Mouse (Mus musculus): ENCODE measurements around the gene Eif3l. TPM values are rescaled to one million over a fixed set of nuclear protein-coding genes. Genes with fewer than 3 reads are reported as not detected.
A peak's percentile ranks its signal among the peaks of the same experiment; 100 is the strongest.

Eif3l gene
- polyA plus RNA-seq, 1 experiment = 189 TPM

GRCm38 (mm10) chr15:79129311-79129710 is 54.3 kb downstream of the Eif3l start:
- TF ChIP-seq CTCF (IDR thresholded peaks at IDR 0.05; ENCODE audit: borderline replicate concordance, extremely low read depth, insufficient read depth, insufficient read length) (no peak), POLR2A (IDR thresholded peaks at IDR 0.05; ENCODE audit: borderline replicate concordance, extremely low read depth, insufficient read depth, insufficient read length, poor library complexity, severe bottlenecking) (no peak)
- no peak for DNase-seq (ENCODE audit: low read depth)

GRCm38 (mm10) chr15:79130782-79131181 is 55.8 kb downstream of the Eif3l start:
- TF ChIP-seq CTCF (IDR thresholded peaks at IDR 0.05; ENCODE audit: borderline replicate concordance, extremely low read depth, insufficient read depth, insufficient read length) = no peak
- no peak for TF ChIP-seq POLR2A (IDR thresholded peaks at IDR 0.05; ENCODE audit: borderline replicate concordance, extremely low read depth, insufficient read depth, insufficient read length, poor library complexity, severe bottlenecking)
- DNase-seq (ENCODE audit: low read depth) = no peak

- DNase-seq (ENCODE audit: low read depth) = no peak
- TF ChIP-seq POLR2A (IDR thresholded peaks at IDR 0.05; ENCODE audit: borderline replicate concordance, extremely low read depth, insufficient read depth, insufficient read length, poor library complexity, severe bottlenecking) (no peak), CTCF (IDR thresholded peaks at IDR 0.05; ENCODE audit: borderline replicate concordance, extremely low read depth, insufficient read depth, insufficient read length) (no peak)
These were observed 56.5 kb downstream of the Eif3l start for GRCm38 (mm10) chr15:79131442-79131841.

GRCm38 (mm10) chr15:79133191-79133661 is 58.2 kb downstream of the Eif3l start:
- no peak for DNase-seq (ENCODE audit: low read depth)
- no peak for TF ChIP-seq CTCF (IDR thresholded peaks at IDR 0.05; ENCODE audit: borderline replicate concordance, extremely low read depth, insufficient read depth, insufficient read length)
- TF ChIP-seq POLR2A (IDR thresholded peaks at IDR 0.05; ENCODE audit: borderline replicate concordance, extremely low read depth, insufficient read depth, insufficient read length, poor library complexity, severe bottlenecking) = no peak

- DNase-seq (ENCODE audit: low read depth) = no peak
- TF ChIP-seq POLR2A (IDR thresholded peaks at IDR 0.05; ENCODE audit: borderline replicate concordance, extremely low read depth, insufficient read depth, insufficient read length, poor library complexity, severe bottlenecking) = no peak
- no peak for TF ChIP-seq CTCF (IDR thresholded peaks at IDR 0.05; ENCODE audit: borderline replicate concordance, extremely low read depth, insufficient read depth, insufficient read length)
These were observed 59.7 kb downstream of the Eif3l start for GRCm38 (mm10) chr15:79134496-79135270.

- DNase-seq (ENCODE audit: low read depth) = no peak
- no peak for TF ChIP-seq POLR2A (IDR thresholded peaks at IDR 0.05; ENCODE audit: borderline replicate concordance, extremely low read depth, insufficient read depth, insufficient read length, poor library complexity, severe bottlenecking)
- no peak for TF ChIP-seq CTCF (IDR thresholded peaks at IDR 0.05; ENCODE audit: borderline replicate concordance, extremely low read depth, insufficient read depth, insufficient read length)
These were observed 60.4 kb downstream of the Eif3l start for GRCm38 (mm10) chr15:79135332-79135731.

- no peak for DNase-seq (ENCODE audit: low read depth)
- TF ChIP-seq POLR2A (IDR thresholded peaks at IDR 0.05; ENCODE audit: borderline replicate concordance, extremely low read depth, insufficient read depth, insufficient read length, poor library complexity, severe bottlenecking) (no peak), CTCF (IDR thresholded peaks at IDR 0.05; ENCODE audit: borderline replicate concordance, extremely low read depth, insufficient read depth, insufficient read length) (no peak)
These were observed 61.0 kb downstream of the Eif3l start for GRCm38 (mm10) chr15:79135783-79136575.

GRCm38 (mm10) chr15:79139640-79140039 is 64.7 kb downstream of the Eif3l start:
- DNase-seq (ENCODE audit: low read depth) = no peak
- TF ChIP-seq POLR2A (IDR thresholded peaks at IDR 0.05; ENCODE audit: borderline replicate concordance, extremely low read depth, insufficient read depth, insufficient read length, poor library complexity, severe bottlenecking) (no peak), CTCF (IDR thresholded peaks at IDR 0.05; ENCODE audit: borderline replicate concordance, extremely low read depth, insufficient read depth, insufficient read length) (peak; percentile 38; the same call in 1 of the 2 replicates)

GRCm38 (mm10) chr15:79140866-79141565 is 66.0 kb downstream of the Eif3l start, which contains the start of the genes Polr2f and 1700088E04Rik:
TSS of gene Polr2f (plus strand) at chr15:79141009.
TSS of gene 1700088E04Rik (minus strand) at chr15:79141253.
- TF ChIP-seq CTCF (IDR thresholded peaks at IDR 0.05; ENCODE audit: borderline replicate concordance, extremely low read depth, insufficient read depth, insufficient read length) (no peak), POLR2A (IDR thresholded peaks at IDR 0.05; ENCODE audit: borderline replicate concordance, extremely low read depth, insufficient read depth, insufficient read length, poor library complexity, severe bottlenecking) (peak; percentile 66; the same call in 1 of the 2 replicates)

GRCm38 (mm10) chr15:79141566-79141917 is 66.6 kb downstream of the Eif3l start:
- DNase-seq (ENCODE audit: low read depth) = no peak
- TF ChIP-seq CTCF (IDR thresholded peaks at IDR 0.05; ENCODE audit: borderline replicate concordance, extremely low read depth, insufficient read depth, insufficient read length) (no peak), POLR2A (IDR thresholded peaks at IDR 0.05; ENCODE audit: borderline replicate concordance, extremely low read depth, insufficient read depth, insufficient read length, poor library complexity, severe bottlenecking) (no peak)

More at GRCm38 (mm10) chr15:79140866-79141565, 66.0 kb downstream of the Eif3l start, which contains the start of the genes Polr2f and 1700088E04Rik:
- peak; percentile 98 for DNase-seq (ENCODE audit: low read depth)

GRCm38 (mm10) chr15:79143316-79143715 is 68.3 kb downstream of the Eif3l start:
- no peak for TF ChIP-seq POLR2A (IDR thresholded peaks at IDR 0.05; ENCODE audit: borderline replicate concordance, extremely low read depth, insufficient read depth, insufficient read length, poor library complexity, severe bottlenecking)
- TF ChIP-seq CTCF (IDR thresholded peaks at IDR 0.05; ENCODE audit: borderline replicate concordance, extremely low read depth, insufficient read depth, insufficient read length) = no peak
- DNase-seq (ENCODE audit: low read depth) = no peak

Measured in brain, embryonic 14.5 days (tissue).